Mouse (Mus musculus) megakaryocyte, embryonic 14.5 days (primary cell): ENCODE measurements around the gene Erp27.

Experiments
- FLI1 ChIP-seq: IDR thresholded peaks from 2 replicates; pipeline ENCODE4 v1.6.1; 2012; ENCODE audit warnings: low read length, inconsistent platforms, mixed read lengths
- GATA1 ChIP-seq: IDR thresholded peaks from 3 replicates; pipeline ENCODE4 v1.6.1; 2012; ENCODE audit warnings: mixed read lengths, low read length, inconsistent platforms, borderline replicate concordance

GRCm38 (mm10) chr6:136934068-136934467, 12.1 kb upstream of the Erp27 start:
- TF ChIP-seq GATA1 (no peak), FLI1 (no peak)
